Mouse (Mus musculus): ENCODE measurements around the gene Srarp.

DNA sequence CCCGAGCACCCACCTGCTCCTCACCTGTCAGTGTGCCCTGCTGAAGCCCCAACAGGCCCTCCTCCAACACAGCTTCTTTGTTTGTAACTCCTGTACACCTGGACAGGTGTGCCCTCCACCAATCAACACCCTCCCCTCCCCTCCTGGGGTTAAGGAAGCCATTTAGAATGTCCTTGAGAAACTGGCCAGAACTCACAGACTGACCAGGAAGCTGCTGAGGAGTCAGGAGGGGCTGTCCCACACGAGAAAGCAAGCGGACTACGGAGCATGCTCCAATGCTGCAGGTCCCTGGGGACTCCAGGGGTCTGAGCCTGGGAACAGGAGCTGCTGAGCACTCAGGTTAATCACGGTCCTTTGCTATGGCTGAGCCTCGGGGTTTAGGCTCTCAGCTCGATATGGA is 20.0 kb downstream of the Srarp start, which contains the start of gene Clcnkb:
- TF ChIP-seq CTCF (IDR thresholded peaks at IDR 0.05; ENCODE audit: control insufficient read depth, insufficient read depth, low read length) (no peak), POLR2A (IDR thresholded peaks at IDR 0.05; ENCODE audit: borderline replicate concordance, control insufficient read depth, low read depth, low read length) (no peak)

Data from bone marrow, adult 2 months (tissue).